Mouse (Mus musculus): ENCODE results near the gene Plekhm2. TPM values are rescaled to one million over a fixed set of nuclear protein-coding genes. Genes with fewer than 3 reads are reported as not detected.

Gene Plekhm2
- polyA plus RNA-seq, 1 experiment from 2014 or later: 6.5 TPM

DNA sequence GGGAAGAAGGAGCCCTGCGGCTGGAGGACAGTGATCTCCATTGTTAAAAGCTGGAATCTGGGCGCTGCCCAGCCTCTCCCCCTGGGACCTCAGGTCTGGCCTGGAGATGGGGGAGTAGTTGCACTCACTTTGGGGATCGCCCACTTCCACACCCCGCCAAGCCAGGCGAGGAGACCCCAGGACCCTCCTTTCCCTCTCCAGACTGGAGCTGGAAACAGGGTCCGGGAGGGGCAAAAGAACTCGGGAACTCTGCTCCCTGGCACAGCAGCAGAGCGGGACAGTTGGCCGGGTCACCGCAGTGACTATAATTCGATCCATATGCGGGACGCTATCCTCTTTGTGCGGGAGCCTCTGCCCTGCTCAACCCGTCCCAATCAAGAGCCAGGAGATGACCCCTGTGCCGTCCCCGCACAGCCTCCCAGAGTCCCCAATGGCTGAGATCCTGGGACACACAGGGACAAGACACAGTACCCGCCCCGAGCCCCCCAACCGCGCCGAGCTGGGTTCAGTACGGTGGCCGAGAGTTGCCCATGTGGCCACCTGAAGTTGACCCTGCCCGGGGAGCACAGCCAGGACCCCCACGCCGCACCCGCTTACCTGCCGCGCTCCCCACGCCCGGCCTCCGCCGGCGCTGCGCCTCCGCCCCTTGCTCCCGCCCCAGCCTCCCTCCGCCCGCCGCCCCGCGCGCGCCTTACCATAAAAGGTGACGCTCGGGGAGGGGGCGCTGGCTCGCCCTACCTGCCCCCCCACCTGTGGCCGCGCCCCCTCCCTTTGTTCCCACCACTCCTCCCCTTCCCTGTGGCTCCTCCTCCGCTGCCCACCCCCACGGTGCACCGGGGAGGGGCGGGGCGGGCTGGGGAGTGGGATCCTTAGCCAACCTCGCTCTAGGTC, 65.2 kb downstream of the Plekhm2 start:
- peaks cover 3% of the 10 kb centered on the region; the same call in 1 of the 2 replicates for H3K27me3 ChIP-seq (ENCODE audit: control insufficient read depth, insufficient read depth, low read length)
- WGBS: under 1% methylated on average over 48 of the region's 57 CpGs
- H3K4me1 ChIP-seq (ENCODE audit: control insufficient read depth, insufficient read depth, low read length): peaks cover 10% of the 10 kb centered on the region
- peak overlapping the region; percentile 78 for H3K4me2 ChIP-seq (ENCODE audit: low read depth, low read length)
- peak overlapping the region; percentile 55 for H3K4me3 ChIP-seq (ENCODE audit: low read depth, low read length)
- 0 out of 2 replicates have a peak overlapping the region, but pooled peaks have one; percentile 16 for H3K27ac ChIP-seq (ENCODE audit: low read depth, low read length)
- peak overlapping the region; percentile 71 for H3K9ac ChIP-seq (replicated peaks; ENCODE audit: low read depth, low read length)
- H3K9me3 ChIP-seq (ENCODE audit: control insufficient read depth, low read length): no peaks in the 10 kb centered on the region
- H3K36me3 ChIP-seq (ENCODE audit: control insufficient read depth, insufficient read depth, low read length): no peaks in the 10 kb centered on the region
- peak; percentile 28 for ATAC-seq (ENCODE audit: low read depth)

DNA sequence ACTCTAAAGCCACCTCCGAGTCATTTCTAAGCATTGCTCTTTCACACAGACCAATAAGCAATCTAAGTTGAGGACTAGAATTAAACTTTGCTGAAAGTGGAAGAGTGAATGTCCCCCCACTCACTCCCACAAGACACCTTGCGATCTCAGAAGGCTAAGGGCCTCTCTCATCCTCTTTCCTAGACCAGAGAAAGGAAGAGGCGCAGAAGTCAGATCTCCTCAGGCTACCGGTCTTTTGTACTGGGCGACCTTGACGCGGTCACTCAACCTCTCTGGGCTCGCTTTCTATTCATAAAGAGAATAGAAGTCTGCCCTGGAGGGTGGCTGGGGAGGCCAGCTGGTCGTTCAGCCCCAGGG, 65.8 kb downstream of the Plekhm2 start:
- Histone ChIP-seq H3K9me3 (ENCODE audit: control insufficient read depth, low read length) (no peaks in the 10 kb centered on the region), H3K4me2 (ENCODE audit: low read depth, low read length) (peak overlapping the region; percentile 78), H3K4me1 (ENCODE audit: control insufficient read depth, insufficient read depth, low read length) (peaks cover 10% of the 10 kb centered on the region), H3K9ac (replicated peaks; ENCODE audit: low read depth, low read length) (peak overlapping the region; percentile 71), H3K36me3 (ENCODE audit: control insufficient read depth, insufficient read depth, low read length) (no peaks in the 10 kb centered on the region), H3K27me3 (ENCODE audit: control insufficient read depth, insufficient read depth, low read length) (peaks cover 3% of the 10 kb centered on the region; the same call in 1 of the 2 replicates), H3K27ac (ENCODE audit: low read depth, low read length) (peak overlapping the region; percentile 31; the same call in 1 of the 2 replicates), H3K4me3 (ENCODE audit: low read depth, low read length) (peak overlapping the region; percentile 55)
- WGBS: 3% methylated on average over 9 of the region's 9 CpGs
- ATAC-seq (ENCODE audit: low read depth): no peak; the same call in 1 of the 2 replicates

DNA sequence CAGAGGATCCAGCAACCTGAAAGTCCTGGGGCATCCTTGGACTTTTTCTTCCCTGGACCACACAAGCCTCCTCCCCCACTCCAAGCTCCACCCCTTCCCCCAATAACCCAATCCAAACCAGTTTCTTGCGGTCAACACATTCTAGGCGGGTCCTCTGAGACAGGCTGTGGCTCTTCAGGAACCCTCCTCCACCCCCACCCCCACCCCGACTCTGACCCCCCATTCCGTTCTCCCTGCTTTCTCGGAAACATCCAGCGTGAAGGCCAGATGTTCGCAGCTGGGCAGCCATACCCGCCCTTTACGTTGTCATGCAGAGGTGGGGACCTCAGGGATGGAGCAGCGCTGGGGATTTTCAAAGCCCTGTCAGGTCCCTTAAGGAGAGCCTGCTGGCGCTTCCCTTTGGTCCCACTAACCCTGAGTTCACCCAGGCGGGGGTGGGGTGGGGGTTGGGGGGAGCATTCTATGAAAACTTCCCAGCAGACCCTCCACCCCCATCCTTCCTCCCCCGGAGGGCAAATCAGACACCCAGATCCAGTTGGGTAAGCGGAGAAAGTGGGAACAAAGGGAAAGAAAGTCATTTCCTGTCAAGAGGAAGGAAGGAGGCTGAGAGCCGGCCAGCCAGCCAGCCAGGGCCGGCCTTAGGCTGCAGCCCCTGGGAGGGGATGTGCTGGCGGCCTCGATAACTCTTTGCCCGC, 66.4 kb downstream of the Plekhm2 start:
- WGBS: 1% methylated on average over 19 of the region's 19 CpGs
- Histone ChIP-seq H3K27ac (ENCODE audit: low read depth, low read length) (peak overlapping the region; percentile 31; the same call in 1 of the 2 replicates), H3K4me2 (ENCODE audit: low read depth, low read length) (peak overlapping the region; percentile 78), H3K4me3 (ENCODE audit: low read depth, low read length) (peak overlapping the region; percentile 55), H3K9me3 (ENCODE audit: control insufficient read depth, low read length) (no peaks in the 10 kb centered on the region), H3K36me3 (ENCODE audit: control insufficient read depth, insufficient read depth, low read length) (no peaks in the 10 kb centered on the region), H3K9ac (replicated peaks; ENCODE audit: low read depth, low read length) (peak overlapping the region; percentile 71; the same call in 1 of the 2 replicates), H3K27me3 (ENCODE audit: control insufficient read depth, insufficient read depth, low read length) (peaks cover 3% of the 10 kb centered on the region; the same call in 1 of the 2 replicates), H3K4me1 (ENCODE audit: control insufficient read depth, insufficient read depth, low read length) (peaks cover 10% of the 10 kb centered on the region)
- peak; percentile 15; the same call in 1 of the 2 replicates for ATAC-seq (ENCODE audit: low read depth)

- no peaks in the 10 kb centered on the region for H3K36me3 ChIP-seq (ENCODE audit: control insufficient read depth, insufficient read depth, low read length)
- H3K4me3 ChIP-seq (ENCODE audit: low read depth, low read length): no peak overlapping the region
- no peaks in the 10 kb centered on the region for H3K9me3 ChIP-seq (ENCODE audit: control insufficient read depth, low read length)
- no peak for ATAC-seq (ENCODE audit: low read depth)
- 88% methylated on average over 8 of the region's 8 CpGs for WGBS
- peaks cover 10% of the 10 kb centered on the region for H3K4me1 ChIP-seq (ENCODE audit: control insufficient read depth, insufficient read depth, low read length)
- no peak overlapping the region for H3K27ac ChIP-seq (ENCODE audit: low read depth, low read length)
- no peak overlapping the region for H3K9ac ChIP-seq (replicated peaks; ENCODE audit: low read depth, low read length)
- peaks cover 3% of the 10 kb centered on the region; the same call in 1 of the 2 replicates for H3K27me3 ChIP-seq (ENCODE audit: control insufficient read depth, insufficient read depth, low read length)
- H3K4me2 ChIP-seq (ENCODE audit: low read depth, low read length): no peak overlapping the region
These were observed 67.9 kb downstream of the Plekhm2 start for GRCm38 (mm10) chr4:141596700-141597328.

- Histone ChIP-seq H3K9ac (replicated peaks; ENCODE audit: low read depth, low read length) (no peak overlapping the region), H3K36me3 (ENCODE audit: control insufficient read depth, insufficient read depth, low read length) (no peaks in the 10 kb centered on the region), H3K4me1 (ENCODE audit: control insufficient read depth, insufficient read depth, low read length) (peaks cover 10% of the 10 kb centered on the region), H3K27me3 (ENCODE audit: control insufficient read depth, insufficient read depth, low read length) (peaks cover 3% of the 10 kb centered on the region; the same call in 1 of the 2 replicates), H3K4me3 (ENCODE audit: low read depth, low read length) (no peak overlapping the region), H3K4me2 (ENCODE audit: low read depth, low read length) (no peak overlapping the region), H3K27ac (ENCODE audit: low read depth, low read length) (no peak overlapping the region), H3K9me3 (ENCODE audit: control insufficient read depth, low read length) (no peaks in the 10 kb centered on the region)
- ATAC-seq (ENCODE audit: low read depth): no peak
- 87% methylated on average over 9 of the region's 9 CpGs for WGBS
These were observed 69.0 kb downstream of the Plekhm2 start for GRCm38 (mm10) chr4:141595605-141596268.

DNA sequence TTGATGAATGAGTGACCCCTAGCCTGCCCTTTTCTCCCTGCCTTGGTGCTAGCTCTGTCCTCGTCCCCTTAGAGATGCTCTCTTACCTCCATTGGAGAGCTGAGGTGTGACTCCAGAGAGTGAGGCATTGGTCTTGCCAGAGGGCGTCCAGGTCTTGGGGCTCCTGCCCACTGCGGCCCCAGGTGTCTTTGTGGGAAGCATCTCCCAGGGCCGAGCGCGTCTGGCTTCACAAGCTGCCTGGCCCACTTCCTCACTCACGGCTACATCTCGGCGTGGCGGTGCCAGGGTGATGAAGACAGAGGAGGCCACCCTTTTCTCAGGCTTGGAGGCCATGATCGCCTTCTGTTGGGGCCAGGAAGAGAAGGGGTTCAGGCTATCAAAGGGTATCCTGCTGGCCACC, 69.6 kb downstream of the Plekhm2 start:
- no peak for ATAC-seq (ENCODE audit: low read depth)
- WGBS: 93% methylated on average over 11 of the region's 11 CpGs
- no peaks in the 10 kb centered on the region for H3K36me3 ChIP-seq (ENCODE audit: control insufficient read depth, insufficient read depth, low read length)

DNA sequence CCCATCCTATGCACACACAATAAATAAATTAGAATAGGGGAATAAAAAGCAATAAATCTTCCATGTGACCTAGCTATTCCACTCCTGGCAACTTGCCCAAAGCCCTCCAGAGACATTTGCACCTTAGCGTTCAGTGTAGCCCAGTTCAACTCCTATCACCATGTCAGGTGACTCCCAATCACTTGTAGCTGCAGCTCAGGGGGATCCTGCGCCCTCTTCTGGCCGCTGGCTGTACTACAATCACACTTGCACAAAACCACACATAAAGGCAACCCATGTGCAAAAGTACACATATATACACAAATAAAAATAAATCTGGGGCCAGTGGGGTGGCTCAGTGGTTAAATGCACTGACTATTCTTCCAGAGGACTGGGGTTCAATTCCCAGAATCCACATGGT, 73.2 kb downstream of the Plekhm2 start:
- Histone ChIP-seq H3K27ac (ENCODE audit: low read depth, low read length) (no peak overlapping the region), H3K36me3 (ENCODE audit: control insufficient read depth, insufficient read depth, low read length) (no peaks in the 10 kb centered on the region), H3K4me3 (ENCODE audit: low read depth, low read length) (no peak overlapping the region), H3K27me3 (ENCODE audit: control insufficient read depth, insufficient read depth, low read length) (no peaks in the 10 kb centered on the region), H3K9me3 (ENCODE audit: control insufficient read depth, low read length) (no peaks in the 10 kb centered on the region), H3K4me1 (ENCODE audit: control insufficient read depth, insufficient read depth, low read length) (no peaks in the 10 kb centered on the region), H3K9ac (replicated peaks; ENCODE audit: low read depth, low read length) (no peak overlapping the region), H3K4me2 (ENCODE audit: low read depth, low read length) (no peak overlapping the region)
- ATAC-seq (ENCODE audit: low read depth): no peak
- 26% methylated on average over 3 of the region's 3 CpGs for WGBS

More for the DNA sequence above, 69.6 kb downstream of the Plekhm2 start:
- Histone ChIP-seq H3K9ac (replicated peaks; ENCODE audit: low read depth, low read length) (no peak overlapping the region), H3K4me2 (ENCODE audit: low read depth, low read length) (no peak overlapping the region), H3K4me1 (ENCODE audit: control insufficient read depth, insufficient read depth, low read length) (peaks cover 10% of the 10 kb centered on the region), H3K27ac (ENCODE audit: low read depth, low read length) (no peak overlapping the region), H3K27me3 (ENCODE audit: control insufficient read depth, insufficient read depth, low read length) (peaks cover 3% of the 10 kb centered on the region; the same call in 1 of the 2 replicates), H3K9me3 (ENCODE audit: control insufficient read depth, low read length) (no peaks in the 10 kb centered on the region), H3K4me3 (ENCODE audit: low read depth, low read length) (no peak overlapping the region)

DNA sequence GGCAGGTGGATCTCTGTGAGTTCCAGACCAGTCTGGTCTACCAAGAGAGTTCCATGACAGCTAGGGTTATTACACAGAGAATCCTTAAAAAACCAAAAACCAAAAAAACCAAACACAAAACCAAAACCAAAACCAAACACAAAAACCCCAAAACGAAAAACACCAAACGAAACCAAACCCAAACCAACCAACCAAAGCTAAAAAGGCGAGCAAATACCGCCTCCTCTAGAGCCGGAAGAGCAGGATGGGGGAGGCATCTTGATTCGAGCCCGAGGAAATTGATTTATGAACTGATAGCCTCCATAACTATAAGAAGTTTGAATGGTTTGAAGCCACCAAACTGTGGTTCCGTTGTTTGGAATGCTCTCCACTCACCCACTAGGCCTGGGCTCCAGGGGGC, 80.8 kb downstream of the Plekhm2 start:
- Histone ChIP-seq H3K27ac (ENCODE audit: low read depth, low read length) (no peak overlapping the region), H3K4me3 (ENCODE audit: low read depth, low read length) (no peak overlapping the region), H3K36me3 (ENCODE audit: control insufficient read depth, insufficient read depth, low read length) (0 out of 2 replicates have a peak, but pooled peaks cover 3% of the 10 kb centered on the region), H3K27me3 (ENCODE audit: control insufficient read depth, insufficient read depth, low read length) (no peaks in the 10 kb centered on the region), H3K9ac (replicated peaks; ENCODE audit: low read depth, low read length) (no peak overlapping the region), H3K9me3 (ENCODE audit: control insufficient read depth, low read length) (no peaks in the 10 kb centered on the region), H3K4me2 (ENCODE audit: low read depth, low read length) (no peak overlapping the region), H3K4me1 (ENCODE audit: control insufficient read depth, insufficient read depth, low read length) (no peaks in the 10 kb centered on the region)
- no peak for ATAC-seq (ENCODE audit: low read depth)
- WGBS: 92% methylated on average over 8 of the region's 8 CpGs

Data from neural tube, embryonic 14.5 days (tissue).